Mouse (Mus musculus) urinary bladder, postnatal 10 days (tissue): ENCODE data around the gene Ush1g.

ENCODE experiments used
- DNase-seq: peaks from one replicate; pipeline ENCODE4 v3.0.0; 2022; ENCODE audit warnings: low spot score

The Ush1g gene

GRCm38 (mm10) chr11:115321906-115322693 is at the start of gene Ush1g:
Gene Ush1g (minus strand): TSS chr11:115322041.
- no peak for DNase-seq

DNA sequence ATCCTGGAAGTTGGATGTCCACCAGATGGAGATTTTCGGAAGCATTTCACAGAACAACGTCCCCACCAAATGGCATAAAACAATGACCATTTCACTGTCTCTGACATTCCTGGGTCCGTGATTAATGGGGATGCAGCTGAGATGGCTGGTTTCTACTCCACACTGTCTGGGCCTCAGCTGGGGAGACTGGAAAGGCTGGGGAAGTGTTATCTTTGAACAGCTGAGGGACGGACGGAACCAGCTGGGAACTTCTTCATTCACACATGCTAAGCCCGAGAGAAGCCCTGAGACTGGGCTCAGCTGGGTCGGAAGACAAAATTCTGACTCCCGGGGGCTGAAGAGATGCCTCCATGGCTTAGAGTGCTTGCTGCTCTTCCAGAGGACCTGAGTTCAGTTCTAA is 49.5 kb upstream of the Ush1g start:
- DNase-seq: no peak

GRCm38 (mm10) chr11:115370368-115370767 is 48.5 kb upstream of the Ush1g start:
- no peak for DNase-seq

DNA sequence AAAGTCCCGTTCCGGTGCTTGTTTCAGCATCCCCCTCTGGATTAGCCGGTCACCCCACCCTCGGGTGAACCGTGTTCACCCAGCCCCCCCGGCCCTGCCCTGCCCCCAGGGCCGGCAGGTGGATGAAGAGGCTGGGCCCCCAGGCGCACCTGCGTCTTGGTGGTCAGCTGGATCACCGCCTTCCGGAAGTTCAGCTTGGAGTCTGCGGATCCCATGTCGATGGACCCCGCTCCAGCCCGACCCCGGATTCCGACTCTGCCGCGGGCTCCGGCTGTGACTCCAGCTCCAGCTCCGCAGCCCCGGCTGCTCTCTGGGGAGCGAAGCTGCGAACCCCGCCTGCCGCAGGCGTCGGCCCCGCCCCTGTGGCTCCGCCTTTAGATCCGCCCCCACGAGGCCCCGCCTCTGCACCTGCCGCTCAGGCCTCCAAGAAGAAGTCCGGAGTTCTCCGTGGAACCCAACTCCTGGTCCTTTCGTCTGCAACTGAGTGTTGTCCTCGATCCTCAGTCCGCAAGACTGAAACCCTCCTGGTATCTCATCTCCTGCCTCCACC is 45.6 kb upstream of the Ush1g start, which contains the start of gene Hid1:
TSS of gene Hid1 (minus strand) at position 362 of the 550 bp plus-strand sequence.
- DNase-seq: no peak

DNA sequence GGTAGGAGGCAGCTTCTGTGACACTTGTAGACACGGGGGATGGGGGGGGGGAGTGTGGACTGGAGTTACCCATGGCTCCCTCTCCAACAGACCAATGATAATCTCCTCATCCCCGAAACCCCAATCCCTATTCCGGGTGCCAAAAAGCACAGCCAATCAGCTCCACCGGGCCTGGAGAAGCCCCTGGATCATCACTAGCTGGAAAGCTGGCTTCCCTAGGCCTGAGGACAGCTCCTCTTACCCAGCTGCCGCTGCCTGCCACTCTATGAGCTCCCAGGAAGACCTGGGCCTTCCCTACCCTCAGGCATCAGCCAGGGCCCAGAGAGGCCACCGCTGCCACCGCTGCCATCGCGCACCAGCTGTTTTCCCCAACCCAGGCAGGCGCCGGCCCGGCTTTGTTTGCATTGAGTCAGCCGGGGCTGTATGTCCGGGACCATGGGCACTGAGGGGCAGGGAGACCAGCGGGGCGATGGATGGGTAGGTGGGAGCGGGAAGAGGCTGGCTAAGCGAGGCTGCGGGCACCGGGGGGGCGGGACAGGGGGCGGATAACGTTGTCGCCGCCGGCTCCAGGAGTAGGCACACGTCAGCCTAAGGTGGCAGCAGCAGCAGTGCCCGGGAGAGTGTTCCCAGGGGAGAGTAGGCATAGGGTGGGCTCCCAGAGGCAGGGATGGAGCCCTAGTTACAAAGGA is 45.0 kb upstream of the Ush1g start:
- no peak for DNase-seq

DNA sequence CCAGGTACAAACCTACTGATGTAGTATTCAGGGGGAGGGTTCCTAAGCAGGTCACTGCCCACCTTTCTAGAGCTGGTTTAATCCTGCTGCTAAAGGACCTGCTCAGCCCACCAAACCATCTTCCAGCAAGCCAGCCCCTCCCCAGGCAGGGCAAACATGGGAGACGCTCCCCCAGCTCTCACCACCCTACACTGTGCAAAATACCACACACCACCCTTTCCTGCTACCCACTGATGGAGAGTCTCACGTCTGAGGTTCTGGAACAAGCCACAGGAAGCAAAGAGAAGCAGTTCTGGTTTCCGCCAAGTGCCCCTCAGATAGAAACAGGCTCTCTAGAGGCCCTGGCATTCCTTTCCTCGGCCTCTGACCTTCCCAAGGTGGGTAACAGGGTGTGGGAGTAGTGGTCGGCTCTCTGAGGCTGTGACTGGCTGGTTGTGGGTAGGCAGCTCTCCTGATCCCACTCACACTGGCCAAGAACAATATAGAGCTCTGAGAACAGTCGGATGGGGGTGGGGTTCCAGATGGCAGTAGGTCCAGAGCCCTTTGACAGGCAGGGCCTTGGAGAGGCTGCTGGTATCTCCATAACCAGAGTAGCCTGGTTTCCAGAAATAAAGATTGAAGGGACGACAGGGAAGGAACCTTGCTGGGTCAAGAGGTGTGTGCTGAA is 44.3 kb upstream of the Ush1g start:
- no peak for DNase-seq

DNA sequence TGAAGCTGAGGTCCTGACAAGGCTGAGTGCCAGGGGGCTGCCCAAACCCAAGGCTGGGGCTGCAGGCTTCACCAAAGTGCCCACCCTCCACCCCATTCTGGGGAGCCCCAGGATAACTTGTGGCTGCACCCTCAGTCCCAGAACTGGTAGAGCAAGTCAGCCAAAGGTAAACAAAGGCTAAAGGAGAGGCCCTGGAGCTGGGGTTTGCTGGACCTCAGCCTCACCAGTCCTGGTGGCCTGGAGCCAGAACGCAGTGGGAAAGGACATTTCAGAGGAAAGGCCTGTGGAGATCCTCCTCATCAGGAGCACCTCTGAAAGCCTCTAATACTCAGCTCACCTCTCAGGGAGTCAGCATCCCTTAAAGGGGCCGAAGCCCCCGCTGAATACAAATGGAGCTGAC is 42.3 kb upstream of the Ush1g start:
- DNase-seq: no peak

DNA sequence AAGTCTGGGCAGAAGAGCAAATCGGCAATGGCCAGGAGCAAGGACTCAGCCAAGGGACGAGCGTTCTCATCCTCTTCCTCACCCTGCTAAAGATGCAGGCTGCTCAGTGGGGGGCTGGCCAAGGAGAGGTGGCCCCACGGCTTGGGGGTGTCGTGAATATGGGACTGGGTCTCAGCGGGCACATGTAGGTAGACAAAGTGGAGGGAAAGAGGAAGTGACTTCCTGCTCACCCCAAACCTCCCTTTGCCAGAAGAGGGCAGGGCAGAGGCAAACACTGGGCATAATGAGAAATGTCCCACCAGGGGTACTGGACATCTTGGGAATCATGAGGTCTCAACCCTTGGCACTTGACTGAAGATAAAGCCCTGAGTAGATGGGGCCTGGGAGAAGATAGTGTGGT is 37.9 kb upstream of the Ush1g start:
- no peak for DNase-seq

- DNase-seq: no peak
These were observed 37.5 kb upstream of the Ush1g start for GRCm38 (mm10) chr11:115359293-115359692.

- no peak for DNase-seq
These were observed 36.6 kb upstream of the Ush1g start for GRCm38 (mm10) chr11:115358468-115358867.

- no peak for DNase-seq
These were observed 32.3 kb upstream of the Ush1g start for GRCm38 (mm10) chr11:115354183-115354582.

- no peak for DNase-seq
These were observed 31.5 kb upstream of the Ush1g start for GRCm38 (mm10) chr11:115353375-115353774.

DNA sequence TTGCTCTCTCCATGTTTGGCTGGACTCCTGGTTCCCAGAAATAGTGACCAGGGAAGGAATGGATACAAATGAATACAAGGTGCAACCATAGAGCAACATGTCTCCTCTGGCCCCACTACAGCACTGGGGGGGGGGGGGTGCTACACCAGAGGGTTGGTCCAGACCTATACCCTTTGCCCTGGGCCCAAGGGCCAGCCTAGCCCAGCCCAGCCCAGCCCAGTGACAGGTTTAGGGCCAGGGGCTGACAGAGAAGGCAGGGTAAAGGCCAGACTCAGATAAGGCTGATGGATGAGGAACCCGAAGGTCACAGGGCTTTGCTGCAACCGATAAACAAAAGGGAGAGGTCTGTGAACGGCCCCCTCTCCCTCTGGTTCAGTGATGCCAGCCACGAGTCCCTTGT is 28.1 kb upstream of the Ush1g start:
- DNase-seq: no peak

DNA sequence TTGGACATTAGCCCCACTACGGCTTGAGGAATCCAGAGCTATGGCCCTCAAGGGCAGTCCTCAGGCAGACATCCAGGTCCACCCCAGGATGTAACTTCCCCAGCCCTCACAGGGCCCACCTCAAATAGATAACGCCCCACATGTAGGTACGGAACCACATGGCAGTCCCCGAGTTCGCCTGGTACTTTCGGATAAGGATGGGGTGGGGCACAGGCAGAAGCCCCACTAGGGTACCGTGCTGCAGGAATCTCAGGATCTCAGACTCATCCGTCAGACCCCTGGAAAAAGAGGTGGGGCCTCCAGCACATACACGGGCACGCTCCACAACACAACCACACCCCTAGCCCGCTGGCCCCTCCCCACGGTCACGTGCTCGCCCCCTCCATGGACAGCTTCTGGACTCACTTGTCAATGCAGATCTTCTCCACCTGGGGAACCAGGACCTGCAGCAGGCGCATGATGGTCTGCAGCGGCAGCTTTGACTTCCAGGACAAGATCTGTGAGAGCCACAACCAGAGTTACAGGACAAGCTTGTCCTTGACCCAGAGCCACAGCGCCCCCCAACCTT is 26.9 kb upstream of the Ush1g start:
- no peak for DNase-seq

DNA sequence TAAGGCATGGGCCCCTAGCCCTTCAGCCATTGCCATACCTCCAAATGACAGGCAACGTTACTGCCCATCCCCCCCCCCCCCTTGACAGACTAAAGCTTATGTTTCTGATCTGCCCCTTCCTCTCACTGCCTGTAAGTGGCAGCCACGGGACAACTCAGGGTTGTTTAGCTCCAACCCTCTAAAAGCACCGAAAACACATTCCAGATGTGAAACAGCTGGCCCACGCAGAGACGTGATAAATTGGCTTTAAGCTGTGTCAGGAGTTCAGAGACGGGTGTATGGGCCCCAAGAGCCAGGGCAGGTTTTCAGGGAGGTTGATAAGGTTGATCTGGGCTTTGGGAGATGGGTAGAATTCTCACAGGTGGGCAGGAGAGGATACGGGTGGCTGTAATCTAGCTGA is 23.7 kb upstream of the Ush1g start:
- DNase-seq: no peak

GRCm38 (mm10) chr11:115344967-115345366 is 23.1 kb upstream of the Ush1g start:
- no peak for DNase-seq

DNA sequence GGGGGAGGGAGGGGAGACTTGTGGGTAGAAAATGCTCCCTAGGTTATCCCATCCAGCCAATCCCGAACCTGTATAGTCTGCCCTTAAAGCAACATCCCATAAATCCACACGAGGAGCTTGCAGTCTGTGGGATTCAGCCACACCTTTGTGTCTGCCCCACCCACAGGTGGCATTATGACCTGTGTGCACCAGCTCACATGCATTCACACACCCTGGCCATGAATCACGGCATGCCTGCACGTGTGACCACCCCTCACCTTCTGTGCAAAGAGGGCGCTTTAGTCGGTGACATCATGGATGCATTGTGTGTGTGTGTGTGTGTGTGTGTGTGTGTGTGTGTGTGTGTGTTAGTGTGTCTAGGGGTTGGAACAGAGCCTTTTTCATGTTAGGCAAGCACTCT is 20.0 kb upstream of the Ush1g start:
- DNase-seq: no peak

GRCm38 (mm10) chr11:115341246-115341645 is 19.4 kb upstream of the Ush1g start:
- no peak for DNase-seq

DNA sequence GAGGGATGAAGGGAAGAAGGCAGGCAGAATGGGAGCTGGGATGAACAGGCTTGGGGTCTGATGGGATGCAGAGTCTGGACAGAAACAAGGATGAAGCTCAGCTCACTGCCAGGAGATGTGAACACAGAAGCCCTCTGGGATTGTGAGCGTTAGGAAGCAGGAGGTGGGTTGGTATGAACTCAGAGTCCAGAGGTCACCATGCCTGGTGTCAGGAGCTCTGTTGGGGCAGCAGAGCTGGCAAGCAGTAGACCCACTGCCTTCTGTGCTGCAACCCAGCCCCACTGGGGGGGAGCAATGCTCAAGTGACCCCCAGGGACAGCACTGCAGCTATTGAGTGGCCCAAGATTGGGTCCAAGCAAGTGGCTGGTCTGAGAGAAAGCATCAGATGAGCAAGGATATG is 16.0 kb upstream of the Ush1g start:
- no peak for DNase-seq

GRCm38 (mm10) chr11:115337350-115337749 is 15.5 kb upstream of the Ush1g start:
- no peak for DNase-seq

DNA sequence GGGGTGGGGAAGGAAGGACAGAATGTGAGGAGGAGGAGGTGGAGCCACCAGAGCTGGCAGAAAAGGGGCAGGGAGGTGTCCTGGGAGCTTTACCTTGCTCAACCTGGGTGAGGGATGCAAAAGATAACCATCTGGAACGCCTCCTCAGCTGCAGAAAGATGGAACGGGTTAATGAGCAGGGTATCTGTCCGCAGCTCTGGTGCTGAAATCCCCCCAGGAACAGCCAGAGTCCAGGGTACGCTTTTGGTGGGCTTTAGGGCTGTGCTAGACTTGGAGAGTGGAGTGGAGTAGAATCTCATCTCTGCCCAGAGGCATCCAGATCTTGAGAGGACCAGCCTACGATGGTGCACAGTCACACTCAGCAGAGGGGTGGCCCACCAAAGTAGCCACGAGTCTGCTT is 14.3 kb upstream of the Ush1g start:
- no peak for DNase-seq

GRCm38 (mm10) chr11:115335223-115335622 is 13.4 kb upstream of the Ush1g start:
- DNase-seq: no peak
